Mouse (Mus musculus) liver, adult 2 months (tissue): ENCODE data around the gene Thbs3. TPM values are rescaled to one million over a fixed set of nuclear protein-coding genes. Genes with fewer than 3 reads are reported as not detected.

Experiments used
- DNase-seq: peaks from one replicate; pipeline ENCODE4 v3.0.0-alpha.2; 2011; ENCODE audit warnings: low read depth, low spot score; ENCODE audit errors: extremely low read depth
- H3K27ac ChIP-seq: fragments of 200-500 bp; replicated peaks from 2 replicates; pipeline ENCODE4 v1.5.1; 2012; ENCODE audit warnings: low read depth, mild to moderate bottlenecking, control low read depth, inconsistent platforms, low read length; ENCODE audit not compliant: insufficient read depth
- H3K27me3 ChIP-seq: fragments of 200-500 bp; 2 replicates; pipeline ENCODE4 v1.6.1; 2012; ENCODE audit warnings: mild to moderate bottlenecking, moderate library complexity, low read length, inconsistent platforms; ENCODE audit not compliant: control insufficient read depth, insufficient read depth
- H3K36me3 ChIP-seq: fragments of 200-500 bp; 2 replicates; pipeline ENCODE4 v1.6.1; 2012; ENCODE audit warnings: low read length, inconsistent platforms; ENCODE audit not compliant: control insufficient read depth, insufficient read depth
- H3K4me1 ChIP-seq: fragments of 200-500 bp; 2 replicates; pipeline ENCODE4 v1.6.1; 2011; ENCODE audit warnings: low read length; ENCODE audit not compliant: control insufficient read depth, insufficient read depth
- H3K4me3 ChIP-seq: fragments of 200-500 bp; 2 replicates; pipeline ENCODE4 v1.5.1; 2011; ENCODE audit warnings: low read depth, mild to moderate bottlenecking, control low read depth, low read length, moderate library complexity; ENCODE audit not compliant: insufficient read depth
- H3K79me2 ChIP-seq: fragments of 200-500 bp; 2 replicates; pipeline ENCODE4 v1.6.1; 2012; ENCODE audit warnings: inconsistent platforms, mild to moderate bottlenecking, low read length, moderate library complexity; ENCODE audit not compliant: control insufficient read depth, insufficient read depth
- H3K9ac ChIP-seq: fragments of 200-500 bp; 2 replicates; pipeline ENCODE4 v1.6.1; 2012; ENCODE audit warnings: low read depth, mild to moderate bottlenecking, control low read depth, inconsistent platforms, low read length
- CTCF ChIP-seq: fragments of 200-500 bp; IDR thresholded peaks from 2 replicates; pipeline ENCODE4 v1.5.1; 2011; ENCODE audit warnings: low read depth, low read length, control low read depth
- POLR2A ChIP-seq: fragments of 200-500 bp; IDR thresholded peaks from 2 replicates; pipeline ENCODE4 v1.6.1; 2011; ENCODE audit warnings: low read length, control low read depth; ENCODE audit not compliant: insufficient read depth; ENCODE audit errors: extremely low read depth
- WGBS: fragments of 180-500 bp; shearing (Covaris S2); methylation state at CpG from one replicate; pipeline ENCODE4 v1.1.7; 2018; 5-methylcytosine and 5-hydroxymethylcytosine counted together
- polyA plus RNA-seq: library from polyadenylated mRNA; depleted of rRNA; stranded (reverse); fragments of >200 nt; gene quantifications from 2 replicates; pipeline ENCODE4 v1.2.3, GENCODE M21; 2012; rRNA removed
- total RNA-seq: library from RNA; depleted of rRNA; stranded (reverse); fragments of >200 nt; gene quantifications from 2 replicates; pipeline ENCODE4 v1.2.3, GENCODE M21; 2014; rRNA removed

Gene Thbs3
- 0.92 and 1.4 TPM in 2 replicates for total RNA-seq
- polyA plus RNA-seq = 0.85 and 1.2 TPM in 2 replicates

GRCm38 (mm10) chr3:89214681-89215411 is at the start of gene Thbs3:
Thbs3 (plus strand) TSS chr3:89215180.
- no peak for DNase-seq
- H3K27me3 ChIP-seq = no peaks in the 10 kb centered on the region
- WGBS = 18% methylated on average over 19 of the region's 19 CpGs

GRCm38 (mm10) chr3:89165268-89165870 is 49.6 kb upstream of the Thbs3 start:
- WGBS = 15% methylated on average over 12 of the region's 12 CpGs
- H3K36me3 ChIP-seq = peaks cover 29% of the 10 kb centered on the region
- peaks cover 15% of the 10 kb centered on the region for H3K4me1 ChIP-seq
- DNase-seq = peak; percentile 34
- TF ChIP-seq POLR2A (no peak), CTCF (no peak)
- peaks cover 3% of the 10 kb centered on the region; the same call in 1 of the 2 replicates for H3K79me2 ChIP-seq
- H3K27me3 ChIP-seq = no peaks in the 10 kb centered on the region
- peak overlapping the region; percentile 69 for H3K4me3 ChIP-seq
- peak overlapping the region; percentile 89 for H3K9ac ChIP-seq
- peak overlapping the region; percentile 54 for H3K27ac ChIP-seq

More at GRCm38 (mm10) chr3:89214681-89215411, at the start of gene Thbs3:
- Histone ChIP-seq H3K4me1 (no peaks in the 10 kb centered on the region; the same call in 1 of the 2 replicates), H3K79me2 (no peaks in the 10 kb centered on the region), H3K9ac (peak within 1 kb of the TSS; percentile 71), H3K4me3 (peak within 1 kb of the TSS; percentile 96), H3K36me3 (no peaks in the 10 kb centered on the region), H3K27ac (peak within 1 kb of the TSS; percentile 21)
- TF ChIP-seq POLR2A (no peak), CTCF (no peak)

- WGBS = 96% methylated on average over 19 of the region's 19 CpGs
- Histone ChIP-seq H3K79me2 (peaks cover 3% of the 10 kb centered on the region; the same call in 1 of the 2 replicates), H3K9ac (no peak overlapping the region), H3K27me3 (no peaks in the 10 kb centered on the region), H3K4me1 (peaks cover 15% of the 10 kb centered on the region), H3K27ac (no peak overlapping the region), H3K36me3 (peaks cover 40% of the 10 kb centered on the region), H3K4me3 (no peak overlapping the region)
- TF ChIP-seq POLR2A (no peak), CTCF (no peak)
- DNase-seq = no peak
These were observed 48.0 kb upstream of the Thbs3 start for GRCm38 (mm10) chr3:89166945-89167344.

- no peak overlapping the region for H3K4me3 ChIP-seq
- TF ChIP-seq POLR2A = no peak
- no peak for TF ChIP-seq CTCF
- H3K27me3 ChIP-seq = no peaks in the 10 kb centered on the region
- peaks cover 48% of the 10 kb centered on the region for H3K36me3 ChIP-seq
- WGBS = 96% methylated on average over 11 of the region's 11 CpGs
- H3K79me2 ChIP-seq = no peaks in the 10 kb centered on the region
- no peak overlapping the region for H3K27ac ChIP-seq
- H3K9ac ChIP-seq = no peak overlapping the region
- no peak for DNase-seq
- peaks cover 4% of the 10 kb centered on the region for H3K4me1 ChIP-seq
These were observed 40.1 kb upstream of the Thbs3 start for GRCm38 (mm10) chr3:89174844-89175243.

- Histone ChIP-seq H3K9ac (no peak overlapping the region), H3K4me3 (no peak overlapping the region), H3K27ac (no peak overlapping the region), H3K4me1 (peaks cover 4% of the 10 kb centered on the region), H3K27me3 (no peaks in the 10 kb centered on the region), H3K36me3 (peaks cover 45% of the 10 kb centered on the region), H3K79me2 (no peaks in the 10 kb centered on the region)
- DNase-seq = no peak
- WGBS = 91% methylated on average over 10 of the region's 10 CpGs
- no peak for TF ChIP-seq CTCF
- TF ChIP-seq POLR2A = no peak
These were observed 39.4 kb upstream of the Thbs3 start for GRCm38 (mm10) chr3:89175544-89175943.

- peaks cover 4% of the 10 kb centered on the region for H3K4me1 ChIP-seq
- H3K27ac ChIP-seq = no peak overlapping the region
- no peak for DNase-seq
- H3K27me3 ChIP-seq = no peaks in the 10 kb centered on the region
- TF ChIP-seq POLR2A (no peak), CTCF (no peak)
- H3K79me2 ChIP-seq = no peaks in the 10 kb centered on the region
- 85% methylated on average over 7 of the region's 7 CpGs for WGBS
- peaks cover 41% of the 10 kb centered on the region for H3K36me3 ChIP-seq
- H3K9ac ChIP-seq = no peak overlapping the region
- no peak overlapping the region for H3K4me3 ChIP-seq
These were observed 38.6 kb upstream of the Thbs3 start for GRCm38 (mm10) chr3:89176421-89176820.
